In genomic region chr9:29444001-29444400, GRCm38 (mm10) we compare ENCODE assay signal across 27 mouse cellular contexts.
DNase-seq lines count a peak whose midpoint lies in the region; ATAC-seq and TF ChIP-seq lines count a peak whose summit lies in the region.
"Had no signal": no experiment of that assay in that cellular context is flagged by ENCODE, and none has a peak within 500 bp of the region (broad histone marks: within the 10 kb centered on the region; RNA-seq: fewer than 3 reads in every experiment).

No protein-coding gene starts in this region.

- H3K4me3 ChIP-seq in forebrain, postnatal 0 days (ENCODE audit: low read depth, low read length): no peak overlapping the region
- H3K4me3 ChIP-seq in forebrain, embryonic 13.5 days: no peak overlapping the region
- H3K4me3 ChIP-seq: embryonic facial prominence, embryonic 13.5 days; embryonic facial prominence, embryonic 15.5 days; erythroblast, embryonic 14.5 days; forebrain, embryonic 10.5 days; forebrain, embryonic 12.5 days; forebrain, embryonic 15.5 days had no signal

- H3K4me2 ChIP-seq in forebrain, postnatal 0 days (ENCODE audit: low read depth): no peak overlapping the region
- no peak overlapping the region for H3K4me2 ChIP-seq in forebrain, embryonic 13.5 days
- H3K4me2 ChIP-seq: embryonic facial prominence, embryonic 13.5 days; embryonic facial prominence, embryonic 15.5 days; forebrain, embryonic 12.5 days; forebrain, embryonic 15.5 days had no signal

- H3K4me1 ChIP-seq in forebrain, postnatal 0 days (ENCODE audit: insufficient read depth): peaks cover 6% of the 10 kb centered on the region; the same call in 1 of the 2 replicates
- H3K4me1 ChIP-seq in forebrain, embryonic 13.5 days: no peaks in the 10 kb centered on the region
- H3K4me1 ChIP-seq: embryonic facial prominence, embryonic 13.5 days; embryonic facial prominence, embryonic 15.5 days; forebrain, embryonic 10.5 days; forebrain, embryonic 12.5 days had no signal

- H3K27ac ChIP-seq in forebrain, postnatal 0 days (ENCODE audit: low read depth, low read length): 0 out of 2 replicates have a peak overlapping the region, but pooled peaks have one; percentile 21
- no peak overlapping the region for H3K27ac ChIP-seq in forebrain, embryonic 13.5 days
- H3K27ac ChIP-seq: embryonic facial prominence, embryonic 13.5 days; embryonic facial prominence, embryonic 15.5 days; forebrain, embryonic 10.5 days; forebrain, embryonic 12.5 days; forebrain, embryonic 15.5 days had no signal

- no peaks in the 10 kb centered on the region for H3K27me3 ChIP-seq in forebrain, postnatal 0 days (ENCODE audit: insufficient read depth, low read length)
- no peaks in the 10 kb centered on the region for H3K27me3 ChIP-seq in forebrain, embryonic 13.5 days
- H3K27me3 ChIP-seq: CH12.LX; embryonic facial prominence, embryonic 13.5 days; embryonic facial prominence, embryonic 15.5 days; forebrain, embryonic 12.5 days; forebrain, embryonic 15.5 days had no signal

- TF ChIP-seq POLR2A in brain, embryonic 14.5 days (IDR thresholded peaks at IDR 0.05; ENCODE audit: borderline replicate concordance, extremely low read depth, insufficient read depth, insufficient read length, poor library complexity, severe bottlenecking): no peak

- TF ChIP-seq CTCF in forebrain, postnatal 0 days (IDR thresholded peaks at IDR 0.05; ENCODE audit: low read depth): no peak
- no peak for TF ChIP-seq CTCF in brain, embryonic 14.5 days (IDR thresholded peaks at IDR 0.05; ENCODE audit: borderline replicate concordance, extremely low read depth, insufficient read depth, insufficient read length)

- WGBS in forebrain, postnatal 0 days: 36% methylated on average over 4 of the region's 4 CpGs
- WGBS in forebrain, embryonic 13.5 days: 57% methylated on average over 4 of the region's 4 CpGs

- no peak overlapping the region for H3K9ac ChIP-seq in forebrain, postnatal 0 days
- H3K9ac ChIP-seq in forebrain, embryonic 13.5 days: no peak overlapping the region
- H3K9ac ChIP-seq: embryonic facial prominence, embryonic 13.5 days; embryonic facial prominence, embryonic 15.5 days; forebrain, embryonic 12.5 days; forebrain, embryonic 15.5 days had no signal

- no peaks in the 10 kb centered on the region for H3K9me3 ChIP-seq in forebrain, postnatal 0 days (ENCODE audit: low read length)
- H3K9me3 ChIP-seq in forebrain, embryonic 13.5 days (replicated peaks): no peaks in the 10 kb centered on the region
- H3K9me3 ChIP-seq: embryonic facial prominence, embryonic 13.5 days; embryonic facial prominence, embryonic 15.5 days; forebrain, embryonic 10.5 days; forebrain, embryonic 12.5 days; forebrain, embryonic 15.5 days had no signal

- DNase-seq in cerebellum, postnatal 10 days: peak; percentile 46 to 54
- no peak for DNase-seq in cerebellum, adult 11 months
- peak; percentile 55 for DNase-seq in forebrain, postnatal 0 days
- peak; percentile 31 to 41 for DNase-seq in layer of hippocampus, postnatal 10 days (ENCODE audit: low spot score in 2 of 2)
- DNase-seq in layer of hippocampus, adult 11-12 months (ENCODE audit: low spot score): no peak
- peak; percentile 37 for DNase-seq in brain, embryonic 14.5 days (ENCODE audit: low read depth)
- DNase-seq: adrenal gland, adult 8-10 months; adrenal gland, postnatal 14 days; adrenal gland, postnatal 36 days; B cell, adult 2 months; cerebellum, adult 18-20 months; cerebellum, adult 8-10 months; cerebellum, adult 9-11 months; cerebellum, postnatal 36 days; embryo, embryonic 11 days had no signal

- ATAC-seq in forebrain, postnatal 0 days: no peak
- ATAC-seq in forebrain, embryonic 13.5 days: no peak
- ATAC-seq: activated CD4-positive, CD25-positive, alpha-beta regulatory T cell, adult 4 months; CD4-positive, CD25-positive, alpha-beta regulatory T cell, adult 4 months; forebrain, embryonic 15.5 days; Patski had no signal

- no peaks in the 10 kb centered on the region for H3K36me3 ChIP-seq in forebrain, postnatal 0 days (ENCODE audit: insufficient read depth)
- H3K36me3 ChIP-seq in forebrain, embryonic 13.5 days (ENCODE audit: poor library complexity, severe bottlenecking): no peaks in the 10 kb centered on the region
- H3K36me3 ChIP-seq: embryonic facial prominence, embryonic 13.5 days; embryonic facial prominence, embryonic 15.5 days; forebrain, embryonic 10.5 days; forebrain, embryonic 12.5 days; forebrain, embryonic 15.5 days; G1E had no signal

Comparison
In these comparisons a context has a peak if more than half of its experiments do, and no peak if none do; other contexts are left out.
1. DNase-seq: peak in cerebellum, postnatal 10 days (2 of 2), forebrain, postnatal 0 days (single experiment), layer of hippocampus, postnatal 10 days (2 of 2) and brain, embryonic 14.5 days (single experiment); none in cerebellum, adult 11 months (single experiment) and layer of hippocampus, adult 11-12 months (single experiment).